Mouse (Mus musculus): ENCODE data around the gene Frmd5.
A peak's percentile ranks its signal among the peaks of the same experiment; 100 is the strongest.
"Not testable (repeated sequence)": the region's sequence is repeated elsewhere in the genome, so short reads cannot be mapped to it uniquely, and the experiment has no call there.

The Frmd5 gene

DNA sequence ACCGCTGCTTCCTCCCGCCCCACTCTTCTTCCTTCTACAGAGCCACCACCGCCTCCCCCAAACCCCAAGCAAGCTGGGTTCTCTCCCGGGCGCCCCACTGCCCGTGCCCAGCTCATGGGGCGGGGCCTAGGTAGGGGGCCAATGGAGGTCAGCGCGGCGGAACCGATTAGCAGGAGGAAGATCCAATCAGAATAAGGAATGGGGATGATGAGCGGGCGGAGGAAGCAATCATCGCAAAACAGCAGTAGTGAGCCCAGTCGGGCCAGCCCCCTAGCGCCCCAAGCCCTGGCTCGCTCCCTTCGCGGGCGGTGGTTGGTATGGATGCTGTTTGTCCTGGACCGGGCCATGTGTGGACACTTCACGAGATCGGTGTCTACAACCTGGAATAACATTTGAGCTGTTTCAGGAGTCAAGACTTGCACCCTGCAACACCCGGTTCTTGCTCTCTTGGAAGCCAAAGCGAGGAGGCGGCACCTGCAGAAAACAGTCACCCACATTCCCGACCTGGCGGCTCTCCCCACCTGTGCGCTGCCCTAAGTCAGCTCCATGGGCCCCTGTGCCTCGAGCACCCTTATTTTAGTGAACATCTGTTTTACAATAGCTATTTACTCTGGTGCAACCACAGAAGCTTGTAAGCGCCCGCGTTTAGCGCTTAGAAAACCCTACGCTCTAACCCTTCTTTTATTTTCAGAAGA, at the start of gene Frmd5:
Gene Frmd5, minus strand, starts transcription at position 129 of the 695 bp plus-strand sequence.
- peak; percentile 93 for DNase-seq

- no peak for DNase-seq
Observed at GRCm38 (mm10) chr2:121853974-121854373, 47.1 kb upstream of the Frmd5 start.

- DNase-seq, result peak; percentile 13 to 47
Observed at GRCm38 (mm10) chr2:121852045-121852444, 45.2 kb upstream of the Frmd5 start.

- DNase-seq, result no peak
Observed at GRCm38 (mm10) chr2:121846050-121846449, 39.2 kb upstream of the Frmd5 start.

GRCm38 (mm10) chr2:121842249-121842648, 35.4 kb upstream of the Frmd5 start:
- no peak for DNase-seq

DNA sequence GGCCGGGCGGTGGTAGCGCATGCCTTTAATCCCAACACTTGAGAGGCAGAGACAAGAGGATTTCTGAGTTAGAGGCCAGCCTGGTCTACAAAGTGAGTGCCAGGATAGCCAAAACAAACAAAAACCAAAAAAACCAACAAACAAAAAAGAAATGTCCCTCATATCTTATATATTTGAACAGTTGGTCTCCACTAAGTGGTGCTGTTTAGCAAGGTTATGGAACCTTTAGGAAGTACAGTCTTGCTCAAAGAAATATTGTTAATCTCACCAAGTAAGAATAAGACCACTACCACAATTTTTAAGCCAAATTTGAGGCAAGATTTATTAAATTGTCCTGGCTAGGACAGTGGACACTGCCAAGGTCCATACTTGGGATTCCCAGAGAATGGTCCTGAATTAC, 34.6 kb upstream of the Frmd5 start:
- DNase-seq, result no peak

GRCm38 (mm10) chr2:121834926-121835325, 28.0 kb upstream of the Frmd5 start:
- DNase-seq, result no peak

- peak; percentile 9 to 48 for DNase-seq
Observed at GRCm38 (mm10) chr2:121832484-121832894, 25.6 kb upstream of the Frmd5 start.

DNA sequence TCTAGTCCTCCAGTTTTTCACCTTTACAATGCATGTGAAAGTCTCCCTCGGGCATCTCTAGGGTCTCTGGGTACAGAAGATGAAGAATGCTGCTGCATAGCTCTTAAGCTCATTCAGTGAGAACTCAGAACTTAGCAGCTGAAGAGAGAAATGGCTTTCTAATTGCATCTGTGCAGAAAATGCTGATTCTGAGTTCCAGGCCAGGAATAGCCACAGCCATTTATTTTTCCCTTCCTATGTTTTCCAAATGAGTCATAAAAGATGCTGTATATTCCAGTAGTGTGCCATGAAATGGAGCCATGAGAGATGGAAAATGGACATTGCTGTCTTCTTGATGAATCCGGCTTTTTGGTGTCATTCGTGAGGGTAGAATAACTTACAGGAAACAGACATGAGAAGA, 21.5 kb upstream of the Frmd5 start:
- no peak for DNase-seq

DNA sequence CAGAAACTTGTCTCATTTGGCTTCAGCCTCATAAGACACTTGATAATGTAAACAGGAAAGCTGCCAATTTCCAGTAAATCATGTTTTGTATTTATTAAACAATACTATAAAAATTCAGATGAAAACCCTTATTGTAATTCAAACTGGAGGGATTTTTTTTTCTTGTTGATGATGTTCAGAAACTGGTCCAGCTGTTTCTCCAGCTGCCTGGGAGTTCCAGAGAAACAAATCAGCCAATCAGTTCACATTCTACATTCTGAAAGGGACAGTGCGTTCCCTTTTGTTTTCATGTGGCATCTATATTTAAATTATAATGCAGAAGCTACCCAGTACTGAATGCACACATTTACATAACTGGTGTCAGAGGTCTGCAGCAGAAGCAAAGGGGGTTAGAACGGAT, 19.3 kb upstream of the Frmd5 start:
- DNase-seq, result no peak

- no peak for DNase-seq
Observed at GRCm38 (mm10) chr2:121824653-121825052, 17.8 kb upstream of the Frmd5 start.

- DNase-seq, result no peak
Observed at GRCm38 (mm10) chr2:121821787-121822186, 14.9 kb upstream of the Frmd5 start.

GRCm38 (mm10) chr2:121810876-121811275, 4.0 kb upstream of the Frmd5 start:
- not testable (repeated sequence) for DNase-seq

GRCm38 (mm10) chr2:121809126-121809525, 2.2 kb upstream of the Frmd5 start:
- DNase-seq, result no peak

DNA sequence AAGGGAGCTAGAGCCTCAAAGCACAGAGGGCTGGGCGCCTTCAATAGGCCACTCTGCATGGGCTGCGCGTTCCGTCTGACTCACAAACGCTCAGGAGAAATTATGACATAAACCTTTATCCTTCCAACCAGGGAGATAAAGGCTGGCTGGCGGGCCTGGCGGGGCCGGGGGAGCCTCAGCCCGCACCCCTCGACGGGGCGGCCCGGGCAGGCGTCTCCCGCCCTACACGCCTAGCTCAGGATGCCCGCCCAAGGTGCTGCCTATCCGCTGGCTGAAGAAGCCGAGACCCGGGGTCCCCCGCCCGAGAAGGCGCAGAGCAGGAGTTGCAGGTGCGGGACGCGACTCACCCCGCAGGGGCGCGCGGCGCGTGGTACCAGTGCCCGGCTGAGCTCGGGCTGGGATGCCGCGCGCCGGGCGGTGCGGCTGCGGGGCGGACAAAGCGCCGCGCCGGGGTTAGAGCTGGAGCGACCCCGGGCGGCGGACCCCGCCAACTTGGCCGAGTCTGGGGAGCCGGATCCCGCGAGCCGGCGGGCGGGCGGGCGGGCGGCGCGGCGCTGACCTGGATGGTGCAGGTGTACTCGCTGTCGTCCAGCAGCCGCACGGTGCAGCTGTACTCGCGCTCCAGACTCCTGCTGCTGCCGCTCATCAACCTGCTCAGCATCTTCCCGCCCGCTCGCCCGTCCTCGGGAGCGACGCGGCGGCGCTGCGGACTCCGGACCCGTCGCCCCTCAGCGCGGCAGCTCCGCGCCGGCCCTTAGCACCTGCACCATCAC, 530 bp downstream of the Frmd5 start:
- peak in 1 of 2 experiments; percentile 7 for DNase-seq

- no peak for DNase-seq
Observed at GRCm38 (mm10) chr2:121799051-121799450, 7.8 kb downstream of the Frmd5 start.

- DNase-seq, result no peak
Observed at GRCm38 (mm10) chr2:121795995-121796394, 10.9 kb downstream of the Frmd5 start.

DNA sequence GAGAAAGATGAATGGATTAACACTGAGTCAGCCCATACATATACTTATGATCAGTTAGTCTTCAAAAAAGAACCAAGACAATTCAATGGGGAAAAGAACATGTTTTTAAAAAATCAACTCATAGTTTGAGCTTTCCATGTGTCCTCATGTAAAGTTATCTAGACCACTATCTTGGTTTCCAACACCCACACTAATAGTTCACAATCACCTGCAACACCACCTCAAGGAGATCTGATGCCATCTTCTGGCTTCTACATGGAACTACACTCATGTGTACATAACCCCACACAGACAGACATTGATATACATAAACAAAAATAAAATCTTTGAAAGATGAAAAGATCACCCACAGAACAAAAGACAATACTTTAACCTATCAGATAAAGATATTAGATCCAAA, 17.1 kb downstream of the Frmd5 start:
- DNase-seq, result no peak

DNA sequence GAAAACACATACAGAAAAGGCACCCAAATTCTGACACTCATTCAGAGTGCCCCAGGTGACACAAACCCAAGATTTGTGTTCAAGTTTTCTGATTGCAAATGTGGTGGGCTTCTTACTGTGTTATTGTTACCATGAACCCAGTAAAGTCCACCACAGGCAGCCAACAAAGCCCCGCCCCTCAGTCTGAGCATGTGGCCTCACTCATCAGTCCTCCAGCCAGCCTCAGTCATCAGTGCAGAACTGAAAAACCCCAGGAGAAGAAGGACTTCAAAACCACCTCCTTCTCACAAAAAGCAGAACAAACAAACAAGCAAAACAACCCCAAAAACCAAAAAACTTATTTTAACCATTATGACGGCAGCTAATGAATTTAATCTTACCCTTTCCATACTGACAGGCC, 18.5 kb downstream of the Frmd5 start:
- no peak for DNase-seq

- peak; percentile 8 to 13 for DNase-seq
Observed at GRCm38 (mm10) chr2:121787767-121788166, 19.1 kb downstream of the Frmd5 start.

GRCm38 (mm10) chr2:121787271-121787670, 19.6 kb downstream of the Frmd5 start:
- no peak for DNase-seq

GRCm38 (mm10) chr2:121776219-121776618, 30.7 kb downstream of the Frmd5 start:
- no peak for DNase-seq

- DNase-seq, result no peak
Observed at GRCm38 (mm10) chr2:121764851-121765250, 42.0 kb downstream of the Frmd5 start.

GRCm38 (mm10) chr2:121761861-121762260, 45.0 kb downstream of the Frmd5 start:
- no peak for DNase-seq
